Mouse (Mus musculus) mature B cell (primary cell): Measurements from ENCODE around the gene Rnf26.

Source experiments
- in situ Hi-C: fragments of 300-500 bp; cut with MboI; formaldehyde crosslinking; loops from 2 replicates; pipeline ENCODE4 v1.14.3; 2019

The Rnf26 gene

GRCm38 (mm10) chr9:44075996-44076763, 37.1 kb downstream of the Rnf26 start:
- in situ Hi-C loops = no loop called here

GRCm38 (mm10) chr9:44075276-44075995, 37.9 kb downstream of the Rnf26 start:
- in situ Hi-C loops = no loop called here

- in situ Hi-C loops = no loop called here
These were observed 38.7 kb downstream of the Rnf26 start for GRCm38 (mm10) chr9:44074395-44075275.

- in situ Hi-C loops = no loop called here
These were observed 40.2 kb downstream of the Rnf26 start for GRCm38 (mm10) chr9:44073115-44073514.

GRCm38 (mm10) chr9:44072599-44072915, 40.8 kb downstream of the Rnf26 start:
- in situ Hi-C loops = no loop called here

GRCm38 (mm10) chr9:44071914-44072598, 41.3 kb downstream of the Rnf26 start:
- in situ Hi-C loops = no loop called here

DNA sequence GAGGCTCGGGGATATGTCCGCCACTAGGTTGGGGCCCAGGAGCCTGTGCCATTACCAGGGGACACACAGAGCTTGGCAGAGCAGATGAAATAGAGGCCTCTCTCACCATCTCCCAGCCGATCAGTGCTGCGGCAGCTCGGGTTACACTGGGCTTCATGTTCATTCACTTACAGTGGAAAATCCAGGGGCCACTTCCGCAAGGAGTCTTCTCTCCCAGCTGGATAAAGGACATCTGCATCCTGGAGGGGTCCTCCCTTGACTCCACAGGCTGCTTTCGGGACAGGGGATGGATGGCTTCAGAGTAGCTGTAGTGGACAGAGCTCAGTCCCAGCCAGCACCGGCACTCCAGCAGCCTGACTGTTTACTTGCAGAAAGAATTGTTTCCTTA, 42.5 kb downstream of the Rnf26 start:
- in situ Hi-C loops = no loop called here

DNA sequence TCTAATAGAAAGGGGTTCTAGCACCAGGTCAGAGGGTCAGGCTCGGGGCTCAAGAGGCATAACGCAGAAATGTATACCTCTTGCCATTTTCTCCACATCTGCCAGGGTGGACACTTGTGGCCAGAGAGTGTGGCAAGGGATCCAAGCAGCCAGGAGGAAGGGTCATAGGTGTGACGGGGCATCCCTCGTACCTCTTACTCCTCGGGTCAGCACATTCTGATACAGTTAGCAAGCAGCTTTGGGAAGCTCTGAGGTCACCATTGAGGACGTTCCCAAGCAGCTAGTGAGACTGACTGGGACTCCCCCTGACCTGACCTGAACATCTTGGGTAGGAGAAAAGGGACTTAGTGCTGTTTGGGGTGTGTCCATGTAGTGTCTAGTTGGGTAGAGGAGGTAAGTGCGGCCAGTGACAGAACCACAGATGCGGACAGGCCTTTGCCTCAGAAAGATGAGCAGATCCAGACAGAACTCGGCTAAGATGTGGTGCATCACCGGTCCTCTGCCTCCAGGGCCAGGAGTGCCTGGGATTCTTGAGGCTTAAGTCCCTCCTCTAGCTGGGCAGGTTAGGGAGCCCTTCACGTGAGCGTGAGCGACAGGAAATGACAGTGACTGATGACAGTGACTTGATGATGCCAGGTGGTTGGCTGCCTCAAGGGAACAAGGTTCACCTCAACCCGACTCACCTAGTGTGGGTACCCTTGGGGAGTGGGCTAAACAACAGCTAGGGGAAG, 43.0 kb downstream of the Rnf26 start:
- in situ Hi-C loops = no loop called here

GRCm38 (mm10) chr9:44069252-44069651, 44.1 kb downstream of the Rnf26 start:
- in situ Hi-C loops = no loop called here

DNA sequence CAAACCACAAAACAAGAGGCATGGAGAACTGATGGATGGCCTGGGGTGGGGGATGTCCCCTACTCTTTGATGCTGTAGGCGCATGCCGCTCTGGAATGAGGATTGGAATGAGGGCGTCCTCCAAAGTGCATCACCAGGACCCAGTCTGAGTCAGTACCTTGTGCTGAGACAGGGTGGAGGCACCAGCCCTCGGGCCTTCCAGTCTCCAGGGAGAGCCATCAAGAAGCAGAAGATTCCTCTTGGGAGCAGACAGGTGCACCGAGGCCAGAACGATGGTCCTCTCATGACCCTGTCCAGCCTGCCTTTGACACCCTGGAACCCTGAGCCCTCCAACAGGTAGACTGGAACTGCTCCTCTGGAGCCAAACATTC, 45.4 kb downstream of the Rnf26 start:
- in situ Hi-C loops = no loop called here

GRCm38 (mm10) chr9:44067241-44067959, 45.9 kb downstream of the Rnf26 start:
- in situ Hi-C loops = no loop called here

DNA sequence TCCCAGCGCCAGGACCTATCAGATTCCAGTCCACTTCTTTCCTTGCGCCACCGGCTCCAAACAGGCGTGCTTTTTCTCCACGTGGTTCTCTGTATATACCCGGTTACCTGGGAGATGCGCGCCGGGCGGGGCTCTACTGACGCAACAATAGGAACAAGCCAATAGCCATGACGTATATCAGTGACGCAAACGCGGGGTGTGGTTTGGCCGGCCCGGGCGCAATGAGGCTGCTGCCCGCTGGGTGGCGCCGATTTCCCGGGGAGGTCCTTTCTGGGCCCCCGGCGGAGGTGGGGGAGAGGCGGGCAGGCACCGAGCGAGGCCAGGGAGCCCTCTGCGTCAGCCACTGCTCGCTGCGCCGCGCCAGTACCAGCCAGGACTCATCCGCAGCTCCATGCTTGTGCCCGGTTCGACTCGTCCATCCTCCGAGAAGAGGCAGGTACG, 46.5 kb downstream of the Rnf26 start, which contains the start of gene Usp2:
Usp2 (plus strand) TSS at position 237 of the 441 bp plus-strand sequence.
- in situ Hi-C loops = no loop called here

- in situ Hi-C loops = no loop called here
These were observed 48.1 kb downstream of the Rnf26 start for GRCm38 (mm10) chr9:44065177-44065576.

DNA sequence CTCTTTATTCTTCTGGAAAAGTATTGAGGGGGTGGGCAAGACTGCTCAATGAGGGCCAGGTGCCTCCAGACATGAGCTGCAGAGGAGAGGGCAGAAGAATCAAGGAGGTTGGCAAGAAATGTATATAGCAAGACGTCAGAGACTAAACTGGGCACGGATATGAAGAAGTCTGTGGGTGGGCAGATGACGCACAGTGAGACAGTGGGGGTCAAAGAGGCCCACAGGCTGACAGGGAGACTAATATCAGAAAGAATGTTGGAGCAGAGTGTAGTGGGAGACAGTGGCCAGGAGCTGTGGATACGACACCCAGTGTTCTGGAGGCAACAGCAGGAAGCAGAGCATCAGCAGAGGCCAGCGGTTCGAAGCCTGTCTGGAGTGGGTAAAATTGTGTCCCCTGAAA, 54.7 kb downstream of the Rnf26 start:
- in situ Hi-C loops = no loop called here

DNA sequence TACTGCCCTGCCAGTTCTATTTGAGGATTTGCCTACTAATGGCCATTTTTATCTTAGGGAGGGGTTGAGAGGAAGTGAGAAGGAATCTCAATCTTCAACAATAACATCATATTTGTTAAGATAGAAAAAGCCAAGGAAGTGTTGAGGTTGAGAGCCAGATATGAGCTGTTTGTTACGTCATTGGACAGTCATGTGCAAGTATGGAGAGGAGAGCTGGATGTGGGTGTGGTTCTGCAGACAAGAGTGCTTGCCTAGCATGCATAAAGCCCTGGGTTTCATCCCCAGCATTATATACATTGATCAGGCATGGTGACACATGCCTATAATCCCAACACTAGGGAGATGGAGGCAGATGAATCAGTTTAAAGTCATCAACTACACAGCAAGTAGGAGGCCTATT, 59.4 kb downstream of the Rnf26 start:
- in situ Hi-C loops = no loop called here

DNA sequence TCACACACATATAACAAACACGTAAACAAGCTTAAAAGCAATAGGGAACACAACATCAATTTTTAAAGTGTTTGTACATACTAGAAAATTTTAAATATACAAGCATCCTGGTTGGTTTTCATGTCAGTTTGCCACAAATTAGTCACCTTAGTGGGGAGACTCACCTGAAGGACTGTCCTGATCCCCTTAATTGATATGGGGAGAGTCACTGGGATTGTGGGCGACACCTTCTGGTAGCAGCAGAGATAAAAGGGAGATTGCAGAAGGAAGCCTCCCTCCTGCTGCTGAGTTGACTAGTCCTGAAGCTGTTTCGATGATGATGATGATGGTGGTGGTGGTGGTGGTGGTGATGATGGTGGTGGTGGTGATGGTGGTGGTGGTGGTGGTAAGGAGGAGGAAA, 60.5 kb downstream of the Rnf26 start:
- in situ Hi-C loops = no loop called here

DNA sequence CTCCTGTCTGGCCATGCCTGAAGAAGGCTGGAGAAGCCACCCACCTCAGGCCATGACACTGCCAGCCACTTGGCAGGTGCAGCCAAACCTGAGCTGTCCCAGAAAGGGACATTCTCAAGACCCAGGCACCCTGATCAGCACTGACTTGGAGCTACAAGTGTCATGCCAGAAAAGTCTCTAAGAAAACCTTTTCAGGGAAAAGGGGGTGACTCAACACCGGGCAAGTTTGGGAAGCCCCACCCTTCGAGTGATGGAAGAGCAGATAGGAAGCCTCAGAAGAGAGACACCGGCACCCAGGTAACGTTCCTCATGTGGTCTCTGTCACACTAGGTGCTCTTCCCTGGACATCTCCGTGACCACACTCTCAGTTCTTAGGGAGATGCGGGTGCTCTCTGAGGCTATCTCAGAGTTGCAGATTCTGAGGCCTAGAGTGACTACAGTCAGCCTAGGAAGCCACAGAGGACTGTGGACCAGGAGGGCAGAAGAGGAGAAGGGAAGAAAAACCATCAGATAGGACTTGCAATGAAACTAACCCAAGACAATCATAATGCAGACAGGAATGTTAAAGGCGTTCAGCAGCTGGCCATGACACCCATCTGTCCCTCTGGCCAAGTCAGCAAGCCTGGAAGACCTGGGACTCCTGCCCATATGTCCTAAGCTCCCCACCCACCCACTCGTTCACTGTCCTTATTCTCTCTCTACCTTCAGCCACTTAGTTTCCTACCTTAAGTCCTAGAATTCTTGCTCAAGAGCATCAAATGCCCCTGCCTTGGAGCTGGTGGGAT, 63.7 kb downstream of the Rnf26 start:
- in situ Hi-C loops = no loop called here

DNA sequence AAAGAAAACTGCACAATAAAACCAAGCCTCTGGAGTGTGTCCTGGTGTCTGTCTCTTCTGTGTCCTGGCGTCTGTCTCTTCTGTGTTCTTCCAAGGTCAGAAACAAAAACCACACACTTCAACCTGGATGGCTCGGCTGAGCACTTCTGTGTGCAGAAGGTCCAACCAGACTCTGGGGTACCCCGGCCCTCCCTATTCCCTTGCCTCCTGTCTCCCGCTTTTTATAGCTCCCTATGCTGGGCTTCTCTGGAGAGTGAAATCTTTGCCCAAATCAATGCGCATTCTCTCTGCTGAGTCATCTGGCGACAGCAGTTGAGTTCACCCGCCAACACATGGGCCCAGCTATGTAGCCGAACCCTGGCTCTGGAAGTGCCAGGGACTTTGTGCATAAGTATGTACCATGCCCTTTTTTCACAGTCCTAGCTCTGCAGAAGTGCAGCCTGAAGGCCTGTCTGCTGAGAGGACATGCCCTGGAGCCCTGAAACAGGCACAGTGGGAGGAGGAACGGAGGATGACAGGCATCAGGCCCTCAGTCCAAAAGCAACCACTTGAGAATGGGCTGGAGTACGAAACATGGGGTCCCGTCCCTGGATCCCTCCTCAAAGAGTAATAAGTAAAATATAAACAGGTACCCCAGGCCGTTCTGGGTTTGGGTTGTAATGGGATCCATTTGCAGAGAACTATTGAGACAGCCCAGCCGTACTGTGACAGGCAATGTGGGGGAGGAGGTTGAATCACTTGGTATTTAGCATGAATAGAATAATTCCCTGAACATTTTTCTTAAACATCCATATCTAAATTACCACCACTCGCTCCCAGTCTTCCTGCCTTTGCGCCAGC, 64.6 kb downstream of the Rnf26 start:
- in situ Hi-C loops = no loop called here
